Mouse (Mus musculus) kidney, embryonic 15.5 days (tissue): ENCODE data around the gene Otud3. TPM values are rescaled to one million over a fixed set of nuclear protein-coding genes. Genes with fewer than 3 reads are reported as not detected.
A peak's percentile ranks its signal among the peaks of the same experiment; 100 is the strongest.
"Not testable (repeated sequence)": the region's sequence is repeated elsewhere in the genome, so short reads cannot be mapped to it uniquely, and the experiment has no call there.

Source experiments
- ATAC-seq: fragments of 200-750 bp; cut with Nextera tagmentation; replicated peaks from 2 replicates; pipeline ENCODE4 v1.8.0; 2017; ENCODE audit warnings: moderate TSS enrichment; ENCODE audit not compliant: low FRiP score
- H3K27ac ChIP-seq: fragments of 300-500 bp; sonication (generic); 2 replicates; pipeline ENCODE4 v1.5.1; 2015; ENCODE audit warnings: mild to moderate bottlenecking, inconsistent platforms
- H3K27me3 ChIP-seq: fragments of 300-500 bp; sonication (generic); 2 replicates; pipeline ENCODE4 v1.6.1; 2015; ENCODE audit warnings: inconsistent platforms
- H3K36me3 ChIP-seq: fragments of 300-500 bp; sonication (generic); 2 replicates; pipeline ENCODE4 v1.6.1; 2015; ENCODE audit warnings: inconsistent platforms
- H3K4me1 ChIP-seq: fragments of 300-500 bp; sonication (generic); 2 replicates; pipeline ENCODE4 v1.6.1; 2015; ENCODE audit warnings: inconsistent platforms
- H3K4me2 ChIP-seq: fragments of 300-500 bp; sonication (generic); 2 replicates; pipeline ENCODE4 v1.6.1; 2015; ENCODE audit warnings: moderate library complexity, mild to moderate bottlenecking, inconsistent platforms
- H3K4me3 ChIP-seq: fragments of 300-500 bp; sonication (generic); replicated peaks from 2 replicates; pipeline ENCODE4 v1.5.1; 2015; ENCODE audit warnings: mild to moderate bottlenecking, inconsistent platforms
- H3K9ac ChIP-seq: fragments of 300-500 bp; sonication (generic); 2 replicates; pipeline ENCODE4 v1.6.1; 2015; ENCODE audit warnings: mild to moderate bottlenecking, inconsistent platforms
- H3K9me3 ChIP-seq: fragments of 300-500 bp; sonication (generic); replicated peaks from 2 replicates; pipeline ENCODE4 v1.6.1; 2016; ENCODE audit warnings: inconsistent platforms
- WGBS: fragments of 180-500 bp; shearing (Covaris S2); methylation state at CpG from one replicate; pipeline ENCODE4 v1.1.7; 2015; ENCODE audit warnings: mixed read lengths; 5-methylcytosine and 5-hydroxymethylcytosine counted together
- polyA plus RNA-seq: library from polyadenylated mRNA; unstranded; fragments of >200 nt; fragmentation: Nextera tagmentation; extraction: Ambion mirVana; gene quantifications from 2 replicates; pipeline ENCODE4 v1.2.1, GENCODE M21; 2015

Gene Otud3
- polyA plus RNA-seq, 1 experiment from 2014 or later: 3.5 TPM

DNA sequence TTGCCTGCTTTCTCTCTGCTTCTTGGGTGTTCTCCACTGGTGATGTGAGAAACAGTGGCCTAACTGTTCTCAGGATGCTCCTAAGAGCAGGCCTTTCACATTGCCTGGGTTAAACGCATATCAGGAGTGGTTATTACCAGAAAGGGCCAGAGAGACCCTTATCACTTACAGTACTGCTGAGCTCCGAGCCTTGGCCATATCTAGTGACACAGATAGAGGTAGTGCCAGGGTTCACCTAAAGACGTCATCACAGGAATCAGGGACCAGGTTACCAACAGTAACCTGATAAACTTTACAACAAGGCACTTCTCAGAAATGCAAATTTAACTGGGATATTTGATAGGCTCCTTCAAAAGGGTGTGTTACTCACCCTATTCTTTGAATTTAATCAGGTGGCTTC, 20.1 kb upstream of the Otud3 start:
- WGBS: 62% methylated on average over 3 of the region's 3 CpGs
- no peaks in the 10 kb centered on the region for H3K9me3 ChIP-seq
- H3K4me2 ChIP-seq: no peak overlapping the region
- no peak overlapping the region for H3K9ac ChIP-seq
- no peaks in the 10 kb centered on the region for H3K36me3 ChIP-seq
- no peak for ATAC-seq
- H3K4me3 ChIP-seq: no peak overlapping the region
- no peaks in the 10 kb centered on the region for H3K27me3 ChIP-seq
- H3K27ac ChIP-seq: no peak overlapping the region
- peaks cover 6% of the 10 kb centered on the region for H3K4me1 ChIP-seq

DNA sequence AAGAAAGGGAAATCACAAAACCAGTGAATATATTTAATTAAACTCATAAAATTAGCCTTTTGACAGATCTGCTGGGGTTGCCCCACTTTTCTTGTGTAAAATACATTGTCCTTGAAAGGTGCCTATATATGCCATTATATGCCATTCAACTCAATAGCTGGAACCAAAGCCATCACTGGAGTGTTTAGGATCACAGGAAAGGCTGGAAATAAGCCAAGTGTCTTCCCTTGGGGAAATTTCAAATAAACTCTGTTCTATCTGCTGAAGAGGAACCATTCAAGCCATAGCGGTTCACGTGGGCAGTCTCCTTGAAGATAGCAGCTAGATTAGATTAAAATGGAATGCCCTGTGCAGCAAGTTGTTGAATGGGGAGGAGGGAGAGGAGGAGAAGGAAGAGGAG, 11.8 kb upstream of the Otud3 start:
- Histone ChIP-seq H3K4me3 (no peak overlapping the region), H3K9ac (no peak overlapping the region), H3K4me2 (no peak overlapping the region), H3K9me3 (no peaks in the 10 kb centered on the region), H3K27ac (no peak overlapping the region), H3K36me3 (no peaks in the 10 kb centered on the region), H3K4me1 (peaks cover 11% of the 10 kb centered on the region), H3K27me3 (peaks cover 14% of the 10 kb centered on the region)
- WGBS: 68% methylated on average over 2 of the region's 2 CpGs
- ATAC-seq: no peak

DNA sequence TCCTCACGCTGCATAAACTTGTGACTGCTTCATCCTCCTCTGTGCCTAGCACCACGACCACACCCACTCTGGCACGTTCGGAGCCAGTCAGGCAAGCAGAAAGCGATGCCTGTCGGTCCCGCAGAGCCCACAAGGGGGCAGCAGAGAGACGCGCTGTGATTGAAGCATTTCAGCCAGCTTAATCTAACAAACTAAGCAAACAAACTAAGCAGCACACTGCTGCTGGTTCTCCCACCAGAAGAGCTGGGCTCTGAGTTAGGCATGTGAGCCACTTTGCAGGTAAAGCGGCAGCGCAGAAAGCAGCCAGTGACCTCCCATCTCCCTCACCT, 8.3 kb upstream of the Otud3 start:
- no peak overlapping the region for H3K27ac ChIP-seq
- no peaks in the 10 kb centered on the region for H3K9me3 ChIP-seq

DNA sequence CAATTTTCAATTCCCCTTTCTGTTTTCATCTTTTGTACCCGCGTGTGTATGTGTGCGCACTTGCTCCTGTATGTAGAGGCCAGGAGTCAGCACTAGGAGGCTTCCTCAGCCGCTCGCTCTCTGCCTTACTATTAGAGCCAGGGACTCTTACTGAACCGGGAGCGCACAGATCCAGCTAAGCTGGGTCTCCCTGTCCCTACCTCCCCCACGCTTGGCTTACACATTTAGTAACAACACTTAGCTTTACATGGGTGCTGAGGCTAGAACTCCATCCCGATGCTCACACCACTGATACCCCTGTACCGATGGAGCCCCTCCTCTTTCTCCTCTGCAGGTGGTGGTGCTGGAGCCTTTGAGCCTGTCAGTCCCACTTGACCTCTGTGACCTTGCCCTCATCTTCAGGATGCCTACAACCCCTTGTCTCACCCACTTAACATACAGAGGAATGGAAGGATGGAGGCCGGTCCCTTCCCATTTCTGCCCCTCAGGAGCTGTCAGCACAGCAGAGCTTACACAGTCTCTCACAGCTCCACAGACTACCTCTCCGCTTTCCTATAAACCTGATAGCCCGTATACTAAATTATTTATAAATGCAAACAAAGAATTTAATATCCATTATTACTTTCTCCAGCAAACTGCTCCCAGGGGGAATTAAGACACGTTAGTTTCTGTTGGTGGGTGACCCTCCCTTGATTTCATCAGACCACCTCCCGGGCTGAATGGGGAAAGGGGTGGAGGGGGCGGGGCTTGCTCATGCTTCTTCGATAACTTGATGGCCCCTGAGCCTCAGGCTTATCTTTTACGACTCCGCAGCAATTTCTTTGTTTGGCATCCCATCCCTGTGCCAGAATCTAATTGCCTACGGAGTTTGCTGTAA, 7.7 kb upstream of the Otud3 start:
- peaks cover 11% of the 10 kb centered on the region for H3K4me1 ChIP-seq
- no peak overlapping the region for H3K27ac ChIP-seq
- H3K9me3 ChIP-seq: no peaks in the 10 kb centered on the region
- no peak overlapping the region for H3K9ac ChIP-seq
- H3K27me3 ChIP-seq: peaks cover 14% of the 10 kb centered on the region
- WGBS: 39% methylated on average over 20 of the region's 20 CpGs
- no peaks in the 10 kb centered on the region for H3K36me3 ChIP-seq
- peak overlapping the region; percentile 28 for H3K4me3 ChIP-seq
- peak overlapping the region; percentile 56 for H3K4me2 ChIP-seq
- no peak for ATAC-seq

More for the DNA sequence above, 8.3 kb upstream of the Otud3 start:
- 1% methylated on average over 11 of the region's 11 CpGs for WGBS
- H3K36me3 ChIP-seq: no peaks in the 10 kb centered on the region
- H3K4me1 ChIP-seq: peaks cover 11% of the 10 kb centered on the region
- H3K4me2 ChIP-seq: peak overlapping the region; percentile 56
- peaks cover 14% of the 10 kb centered on the region for H3K27me3 ChIP-seq
- no peak overlapping the region for H3K9ac ChIP-seq
- H3K4me3 ChIP-seq: peak overlapping the region; percentile 28
- ATAC-seq: peak; percentile 36; the same call in 1 of the 2 replicates

DNA sequence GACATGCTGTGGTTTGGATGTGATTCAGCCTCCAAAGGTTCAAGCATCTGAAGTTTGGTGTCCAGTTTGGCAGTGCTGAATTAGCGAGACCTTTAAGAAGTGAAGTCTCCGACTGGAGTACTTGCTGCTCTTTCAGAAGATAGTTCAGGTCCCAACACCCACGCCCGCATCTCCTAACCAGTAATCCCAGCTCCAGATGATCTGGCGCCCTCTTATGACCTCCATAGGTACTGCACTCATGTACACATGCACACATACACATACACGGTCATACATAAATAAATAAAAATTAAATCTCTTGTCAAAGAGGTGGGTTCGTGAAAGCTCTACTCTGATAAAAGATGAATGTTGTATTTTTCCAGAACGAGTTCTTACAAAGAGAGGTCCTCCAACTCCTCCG, 3.5 kb upstream of the Otud3 start:
- H3K9ac ChIP-seq: no peak overlapping the region
- ATAC-seq: no peak
- H3K27ac ChIP-seq: no peak overlapping the region
- 84% methylated on average over 9 of the region's 9 CpGs for WGBS
- no peak overlapping the region for H3K4me2 ChIP-seq
- peaks cover 20% of the 10 kb centered on the region for H3K4me1 ChIP-seq
- no peak overlapping the region for H3K4me3 ChIP-seq
- no peaks in the 10 kb centered on the region for H3K36me3 ChIP-seq
- peaks cover 9% of the 10 kb centered on the region; the same call in 1 of the 2 replicates for H3K27me3 ChIP-seq
- H3K9me3 ChIP-seq: no peaks in the 10 kb centered on the region

DNA sequence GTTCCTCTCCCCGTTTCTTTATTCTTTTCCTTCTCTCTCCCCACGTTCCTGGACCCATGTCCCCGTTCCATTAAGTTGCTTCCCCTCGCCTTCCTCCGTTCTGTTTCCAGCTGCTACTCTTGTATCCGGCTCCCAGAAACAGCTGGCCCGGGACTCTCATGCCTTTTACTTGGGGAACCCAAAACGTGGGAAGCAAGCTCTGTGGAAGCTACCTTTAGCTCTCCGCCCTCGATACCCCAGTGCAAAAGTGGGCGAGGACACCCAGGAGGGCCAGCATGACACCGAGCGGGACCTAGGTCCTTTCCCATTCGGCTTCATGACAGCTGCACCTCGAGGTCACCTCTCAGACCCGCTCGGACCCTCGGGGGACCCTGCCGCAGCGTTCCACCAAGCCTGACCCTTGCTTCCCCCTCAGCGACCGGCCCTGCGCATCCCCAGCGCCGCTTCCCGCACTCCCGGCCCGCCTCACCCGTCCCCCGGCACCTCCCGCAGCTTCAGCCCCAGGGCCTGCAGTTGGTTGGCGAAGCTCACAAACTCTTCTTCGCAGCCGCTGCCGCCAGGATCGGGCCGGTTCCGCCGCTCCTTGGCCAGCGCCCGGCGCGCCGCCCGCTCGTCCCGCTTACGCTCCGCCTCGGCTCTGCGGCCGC, 481 bp downstream of the Otud3 start:
- Histone ChIP-seq H3K9ac (peak overlapping the region; percentile 90), H3K4me1 (peaks cover 11% of the 10 kb centered on the region), H3K4me3 (peak overlapping the region; percentile 94), H3K36me3 (peaks cover 23% of the 10 kb centered on the region), H3K4me2 (peak overlapping the region; percentile 96), H3K27me3 (no peaks in the 10 kb centered on the region), H3K9me3 (no peaks in the 10 kb centered on the region), H3K27ac (peak overlapping the region; percentile 64)
- under 1% methylated on average over 52 of the region's 52 CpGs for WGBS
- ATAC-seq: peak; percentile 63

DNA sequence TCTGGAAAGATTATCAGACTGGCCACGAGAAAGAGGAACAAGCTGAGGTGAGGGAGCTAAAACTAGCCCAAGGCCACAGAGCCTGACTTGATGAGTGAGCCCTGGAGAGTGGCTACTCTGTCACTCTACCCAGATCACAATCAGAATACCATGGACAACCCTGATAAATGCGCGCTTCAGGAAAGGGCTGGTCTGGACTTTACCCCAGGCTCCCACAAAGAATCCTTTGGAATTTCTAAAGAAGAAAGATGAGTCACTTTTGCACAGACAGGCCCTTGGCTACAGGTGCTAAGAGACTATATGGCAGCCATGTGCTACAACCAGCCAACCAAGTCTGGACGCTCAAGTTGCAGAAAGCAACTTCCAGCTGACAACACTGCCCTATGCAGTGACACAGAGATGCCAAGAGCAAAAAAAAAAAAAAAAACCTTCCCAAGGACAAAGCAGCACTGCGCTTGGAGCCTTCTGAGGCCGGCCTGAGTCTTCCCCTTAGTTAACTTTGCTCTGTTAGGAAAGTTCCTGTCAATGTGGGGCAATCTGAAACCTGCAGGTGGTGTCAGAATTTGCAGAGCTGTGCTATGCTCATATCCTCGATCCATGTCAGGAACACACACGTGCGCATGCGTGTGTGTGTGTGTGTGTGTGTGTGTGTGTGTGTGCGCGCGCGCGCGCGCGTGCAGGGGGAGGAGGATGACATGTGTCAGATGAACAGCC, 8.0 kb downstream of the Otud3 start:
- peaks cover 90% of the 10 kb centered on the region for H3K36me3 ChIP-seq
- 94% methylated on average over 18 of the region's 18 CpGs for WGBS
- no peak for ATAC-seq

DNA sequence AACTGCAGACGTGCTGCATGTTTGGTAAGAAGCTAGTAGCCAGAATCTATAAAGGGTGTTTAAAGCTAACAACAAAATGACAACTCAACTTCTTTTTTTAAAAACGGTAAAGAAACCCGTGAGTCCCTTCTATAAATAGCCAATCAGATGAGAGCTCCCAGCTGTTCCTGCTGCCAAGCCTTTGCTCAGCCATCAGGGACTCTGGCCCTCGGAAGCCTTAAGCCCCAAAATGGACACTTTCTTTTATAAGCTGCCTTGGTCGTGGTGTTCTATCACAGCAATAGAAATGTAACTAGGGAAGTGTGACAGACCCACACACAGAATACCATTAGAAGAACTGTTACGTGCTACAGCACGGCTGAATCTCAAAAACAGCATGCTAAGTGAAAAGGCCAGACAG, 14.4 kb downstream of the Otud3 start:
- H3K4me3 ChIP-seq: no peak overlapping the region
- no peaks in the 10 kb centered on the region for H3K4me1 ChIP-seq
- H3K36me3 ChIP-seq: peaks cover 94% of the 10 kb centered on the region
- no peaks in the 10 kb centered on the region for H3K9me3 ChIP-seq
- no peak overlapping the region for H3K4me2 ChIP-seq
- ATAC-seq: no peak
- no peak overlapping the region for H3K27ac ChIP-seq
- 72% methylated on average over 7 of the region's 7 CpGs for WGBS
- no peak overlapping the region for H3K9ac ChIP-seq
- H3K27me3 ChIP-seq: no peaks in the 10 kb centered on the region

More for the DNA sequence above, 8.0 kb downstream of the Otud3 start:
- Histone ChIP-seq H3K27ac (no peak overlapping the region), H3K4me1 (no peaks in the 10 kb centered on the region), H3K9me3 (no peaks in the 10 kb centered on the region), H3K4me3 (no peak overlapping the region), H3K27me3 (no peaks in the 10 kb centered on the region), H3K9ac (no peak overlapping the region), H3K4me2 (no peak overlapping the region)

DNA sequence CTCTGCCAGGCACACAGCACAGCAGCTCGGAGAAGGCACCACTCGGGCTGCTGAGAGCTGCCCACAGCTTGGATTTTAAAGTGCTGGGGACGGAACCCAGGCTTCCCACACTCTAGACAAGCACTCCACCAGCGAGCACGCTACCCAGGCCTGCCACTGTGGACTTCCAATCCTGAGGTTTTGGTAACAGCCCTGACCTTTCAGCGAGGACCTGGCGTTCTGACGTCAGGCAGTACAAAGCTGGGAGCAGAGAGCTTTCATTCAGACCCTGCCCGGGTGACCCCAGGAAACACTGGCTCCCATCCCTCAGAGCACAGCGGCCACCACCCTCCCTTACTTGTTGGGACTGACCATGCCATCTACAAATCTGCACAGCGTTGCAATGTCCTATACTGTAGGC, 20.0 kb downstream of the Otud3 start:
- not testable (repeated sequence) for H3K27ac ChIP-seq, H3K9me3 ChIP-seq, H3K4me2 ChIP-seq, H3K27me3 ChIP-seq, ATAC-seq, H3K4me1 ChIP-seq, H3K9ac ChIP-seq, H3K4me3 ChIP-seq
- WGBS: 85% methylated on average over 11 of the region's 11 CpGs
- peaks cover 65% of the 10 kb centered on the region for H3K36me3 ChIP-seq

DNA sequence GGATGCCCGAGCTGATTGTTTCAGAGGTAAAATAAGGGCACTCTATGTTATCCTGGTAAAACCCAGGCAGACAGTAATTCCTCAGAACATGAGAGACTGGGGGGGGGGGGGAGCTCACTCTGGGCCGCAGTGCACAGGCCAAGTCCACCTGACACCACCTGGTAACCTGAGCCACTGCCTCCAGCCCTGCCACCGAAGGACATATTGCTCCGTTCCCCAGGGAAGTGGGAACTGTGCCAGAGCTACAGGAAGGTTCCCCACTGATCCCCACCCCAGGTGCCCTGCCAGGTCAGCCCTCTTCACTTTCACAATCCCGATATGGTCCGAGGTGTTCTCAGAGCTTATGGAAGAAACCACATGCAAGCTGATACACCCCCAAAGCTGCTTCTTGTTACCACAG, 21.1 kb downstream of the Otud3 start:
- Histone ChIP-seq H3K4me2 (no peak overlapping the region), H3K27ac (no peak overlapping the region), H3K9me3 (no peaks in the 10 kb centered on the region), H3K4me3 (no peak overlapping the region), H3K27me3 (no peaks in the 10 kb centered on the region), H3K9ac (no peak overlapping the region), H3K36me3 (peaks cover 53% of the 10 kb centered on the region), H3K4me1 (no peaks in the 10 kb centered on the region)
- 59% methylated on average over 6 of the region's 6 CpGs for WGBS
- no peak for ATAC-seq

DNA sequence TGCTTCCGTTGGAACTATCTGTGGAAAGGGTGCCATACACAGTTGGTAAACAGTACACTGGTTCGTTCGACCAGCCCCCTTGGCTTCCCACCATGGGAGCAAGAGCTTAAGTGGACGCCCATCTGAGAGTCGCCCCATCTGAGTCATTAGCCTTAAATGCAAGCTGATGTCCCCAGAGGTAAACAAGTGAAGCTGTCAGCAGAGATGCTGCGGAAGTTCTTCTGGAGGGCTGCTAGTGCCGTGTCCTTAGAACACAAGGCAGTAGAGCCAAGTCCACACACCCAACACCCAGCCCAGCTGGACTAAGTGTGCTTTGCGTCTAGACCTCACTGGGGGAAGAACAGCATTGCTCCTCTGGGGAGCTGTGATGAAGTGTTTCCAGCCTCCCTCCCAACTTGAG, 24.1 kb downstream of the Otud3 start:
- Histone ChIP-seq H3K4me3 (no peak overlapping the region), H3K36me3 (peaks cover 24% of the 10 kb centered on the region), H3K9me3 (no peaks in the 10 kb centered on the region), H3K4me1 (no peaks in the 10 kb centered on the region), H3K9ac (no peak overlapping the region), H3K4me2 (no peak overlapping the region), H3K27ac (no peak overlapping the region), H3K27me3 (no peaks in the 10 kb centered on the region)
- ATAC-seq: no peak
- 75% methylated on average over 8 of the region's 8 CpGs for WGBS

DNA sequence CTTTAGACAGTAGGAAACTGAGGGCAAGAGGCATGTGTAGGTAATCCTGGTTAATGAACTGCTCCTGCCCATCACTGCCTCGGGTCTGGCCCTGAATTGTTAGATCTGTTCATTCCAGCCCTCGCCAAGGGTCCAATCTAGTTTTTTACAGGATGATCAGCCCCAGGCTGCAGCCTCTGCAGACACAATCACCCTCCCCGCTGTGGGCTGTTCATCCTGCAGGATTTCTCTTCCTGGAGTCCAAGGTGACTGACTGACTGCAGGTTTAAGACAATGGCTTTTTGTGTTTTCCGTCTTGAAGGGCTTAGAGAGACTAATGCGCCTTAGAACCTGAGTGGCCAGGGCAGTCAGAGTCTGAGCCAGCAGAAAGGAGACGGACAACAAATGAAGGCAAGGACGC, 24.6 kb downstream of the Otud3 start:
- no peaks in the 10 kb centered on the region for H3K9me3 ChIP-seq

More for the DNA sequence above, 24.6 kb downstream of the Otud3 start:
- Histone ChIP-seq H3K4me3 (no peak overlapping the region), H3K36me3 (peaks cover 19% of the 10 kb centered on the region), H3K4me1 (no peaks in the 10 kb centered on the region), H3K9ac (no peak overlapping the region), H3K27ac (no peak overlapping the region), H3K4me2 (no peak overlapping the region), H3K27me3 (no peaks in the 10 kb centered on the region)
- 62% methylated on average over 7 of the region's 7 CpGs for WGBS
- no peak for ATAC-seq
